Mouse (Mus musculus): ENCODE results near the gene Chrm2.

DNA sequence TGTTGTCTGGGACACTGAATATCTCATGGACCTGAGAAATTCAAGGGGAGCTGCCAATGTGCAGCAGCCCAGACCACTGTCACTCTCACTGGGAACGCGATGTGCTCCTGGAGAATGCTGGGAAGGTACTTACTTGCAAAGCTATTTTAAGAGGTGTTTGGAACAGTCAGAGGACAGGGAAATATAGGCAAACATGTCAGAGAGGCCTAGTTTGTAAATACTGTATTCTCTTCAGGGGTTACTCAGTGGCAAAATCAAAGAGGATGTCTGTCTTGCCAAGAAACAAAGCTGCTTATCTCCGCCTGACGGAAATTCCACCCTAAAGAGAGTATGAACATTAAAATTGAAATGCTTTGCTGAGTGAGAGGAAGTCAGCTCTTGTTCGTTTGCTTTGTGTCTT is 17.3 kb downstream of the Chrm2 start:
- no peak for TF ChIP-seq POLR2A (IDR thresholded peaks at IDR 0.05; ENCODE audit: borderline replicate concordance, extremely low read depth, insufficient read depth, insufficient read length, poor library complexity, severe bottlenecking)
- no peak for TF ChIP-seq CTCF (IDR thresholded peaks at IDR 0.05; ENCODE audit: borderline replicate concordance, extremely low read depth, insufficient read depth, insufficient read length)

Measured in brain, embryonic 14.5 days (tissue).